ENCODE assay signal across 23 mouse cellular contexts in genomic region chr8:77055492-77056021, GRCm38 (mm10).
DNase-seq lines count a peak whose midpoint lies in the region; ATAC-seq and TF ChIP-seq lines count a peak whose summit lies in the region.
"Had no signal": no experiment of that assay in that cellular context is flagged by ENCODE, and none has a peak within 500 bp of the region (broad histone marks: within the 10 kb centered on the region; RNA-seq: fewer than 3 reads in every experiment).

No protein-coding gene starts in this region.

- WGBS in hindbrain, embryonic 14.5 days, result 95% methylated on average over 3 of the region's 3 CpGs
- WGBS in hindbrain, embryonic 11.5 days, result 98% methylated on average over 3 of the region's 3 CpGs
- 85% methylated on average over 3 of the region's 3 CpGs for WGBS in intestine, embryonic 15.5 days
- WGBS in small intestine, adult 2 months, result 63% methylated on average over 3 of the region's 3 CpGs
- WGBS in forebrain, embryonic 12.5 days, result 95% methylated on average over 3 of the region's 3 CpGs

- no peak overlapping the region for H3K4me2 ChIP-seq in hindbrain, embryonic 14.5 days (replicated peaks)
- no peak overlapping the region for H3K4me2 ChIP-seq in hindbrain, embryonic 11.5 days (replicated peaks; ENCODE audit: low read depth, low read length)
- H3K4me2 ChIP-seq in intestine, embryonic 15.5 days (replicated peaks), result no peak overlapping the region
- no peak overlapping the region for H3K4me2 ChIP-seq in forebrain, embryonic 12.5 days
- H3K4me2 ChIP-seq: heart, embryonic 11.5 days; hindbrain, embryonic 13.5 days had no signal

- no peaks in the 10 kb centered on the region for H3K27me3 ChIP-seq in hindbrain, embryonic 14.5 days (ENCODE audit: control insufficient read depth, insufficient read depth, low read length)
- no peaks in the 10 kb centered on the region for H3K27me3 ChIP-seq in hindbrain, embryonic 11.5 days (ENCODE audit: control insufficient read depth, insufficient read depth, low read length)
- no peaks in the 10 kb centered on the region for H3K27me3 ChIP-seq in intestine, embryonic 15.5 days (replicated peaks)
- H3K27me3 ChIP-seq in small intestine, adult 2 months (ENCODE audit: control insufficient read depth, insufficient read depth, low read length), result no peaks in the 10 kb centered on the region
- no peaks in the 10 kb centered on the region for H3K27me3 ChIP-seq in forebrain, embryonic 12.5 days
- H3K27me3 ChIP-seq: hindbrain, embryonic 13.5 days had no signal

- H3K4me1 ChIP-seq in hindbrain, embryonic 14.5 days (replicated peaks; ENCODE audit: control insufficient read depth, insufficient read depth, low read length), result no peaks in the 10 kb centered on the region
- no peaks in the 10 kb centered on the region for H3K4me1 ChIP-seq in hindbrain, embryonic 11.5 days (replicated peaks; ENCODE audit: control insufficient read depth, insufficient read depth, low read length)
- no peaks in the 10 kb centered on the region for H3K4me1 ChIP-seq in intestine, embryonic 15.5 days (replicated peaks)
- peaks cover 14% of the 10 kb centered on the region for H3K4me1 ChIP-seq in small intestine, adult 2 months (ENCODE audit: control insufficient read depth, insufficient read depth, insufficient read length, low read length)
- no peaks in the 10 kb centered on the region for H3K4me1 ChIP-seq in forebrain, embryonic 12.5 days
- H3K4me1 ChIP-seq: forebrain, embryonic 10.5 days; hindbrain, embryonic 13.5 days had no signal

- H3K9ac ChIP-seq in hindbrain, embryonic 14.5 days, result no peak overlapping the region
- no peak overlapping the region for H3K9ac ChIP-seq in hindbrain, embryonic 11.5 days (ENCODE audit: low read depth, low read length)
- no peak overlapping the region for H3K9ac ChIP-seq in intestine, embryonic 15.5 days
- H3K9ac ChIP-seq in forebrain, embryonic 12.5 days, result no peak overlapping the region
- H3K9ac ChIP-seq: forebrain, postnatal 0 days; hindbrain, embryonic 13.5 days had no signal

- no peaks in the 10 kb centered on the region for H3K36me3 ChIP-seq in hindbrain, embryonic 14.5 days (replicated peaks; ENCODE audit: control insufficient read depth, insufficient read depth)
- H3K36me3 ChIP-seq in hindbrain, embryonic 11.5 days (ENCODE audit: control insufficient read depth, insufficient read depth, low read length), result no peaks in the 10 kb centered on the region
- H3K36me3 ChIP-seq in intestine, embryonic 15.5 days, result no peaks in the 10 kb centered on the region
- H3K36me3 ChIP-seq in small intestine, adult 2 months (ENCODE audit: control insufficient read depth, insufficient read depth, low read length), result no peaks in the 10 kb centered on the region
- no peaks in the 10 kb centered on the region for H3K36me3 ChIP-seq in forebrain, embryonic 12.5 days (replicated peaks)
- H3K36me3 ChIP-seq: forebrain, embryonic 10.5 days; hindbrain, embryonic 13.5 days had no signal

- DNase-seq in hindbrain, embryonic 14.5 days (ENCODE audit: low spot score), result peak; percentile 7
- DNase-seq in hindbrain, embryonic 11.5 days (ENCODE audit: low spot score), result no peak
- DNase-seq in testis, postnatal 14 days (ENCODE audit: low spot score), result no peak
- DNase-seq: adrenal gland, adult 2 months; adrenal gland, postnatal 14 days; cerebellum, adult 11-12 months; cerebellum, adult 8-10 months; cerebellum, postnatal 10 days; cerebellum, postnatal 36 days; forebrain, postnatal 0 days; gastrocnemius, adult 2 months; gastrocnemius, postnatal 14 days; kidney, adult 18-20 months had no signal

- no peaks in the 10 kb centered on the region for H3K9me3 ChIP-seq in hindbrain, embryonic 14.5 days (ENCODE audit: control insufficient read depth, low read length)
- no peaks in the 10 kb centered on the region for H3K9me3 ChIP-seq in hindbrain, embryonic 11.5 days (ENCODE audit: control insufficient read depth, low read length)
- no peaks in the 10 kb centered on the region for H3K9me3 ChIP-seq in intestine, embryonic 15.5 days
- no peaks in the 10 kb centered on the region for H3K9me3 ChIP-seq in forebrain, embryonic 12.5 days
- H3K9me3 ChIP-seq: forebrain, embryonic 10.5 days; hindbrain, embryonic 13.5 days had no signal

- no peak overlapping the region for H3K27ac ChIP-seq in hindbrain, embryonic 14.5 days
- H3K27ac ChIP-seq in hindbrain, embryonic 11.5 days (ENCODE audit: low read depth, low read length), result no peak overlapping the region
- H3K27ac ChIP-seq in intestine, embryonic 15.5 days, result no peak overlapping the region
- H3K27ac ChIP-seq in small intestine, adult 2 months (ENCODE audit: insufficient read depth, low read depth, low read length), result peak overlapping the region; percentile 82
- H3K27ac ChIP-seq in forebrain, embryonic 12.5 days, result no peak overlapping the region
- H3K27ac ChIP-seq: forebrain, embryonic 10.5 days; gastrocnemius, adult 2 months; hindbrain, embryonic 13.5 days; hindbrain, postnatal 0 days had no signal

- no peak for ATAC-seq in hindbrain, embryonic 14.5 days (ENCODE audit: low FRiP score)
- no peak for ATAC-seq in hindbrain, embryonic 11.5 days (ENCODE audit: low FRiP score)
- ATAC-seq in intestine, embryonic 15.5 days, result peak; percentile 71
- ATAC-seq in forebrain, embryonic 12.5 days (ENCODE audit: low FRiP score), result no peak
- ATAC-seq: CD4-positive, CD25-positive, alpha-beta regulatory T cell, adult 4 months; forebrain, embryonic 14.5 days; forebrain, postnatal 0 days; hindbrain, postnatal 0 days; inflammation-experienced regulatory T-cells, adult 6 months had no signal

- TF ChIP-seq CTCF in small intestine, adult 2 months (IDR thresholded peaks at IDR 0.05; ENCODE audit: extremely low read depth, insufficient read length, insufficient replicate concordance, low read depth, low read length), result no peak

- no peak overlapping the region for H3K4me3 ChIP-seq in hindbrain, embryonic 14.5 days (replicated peaks; ENCODE audit: low read length)
- H3K4me3 ChIP-seq in hindbrain, embryonic 11.5 days (ENCODE audit: low read depth, low read length), result no peak overlapping the region
- no peak overlapping the region for H3K4me3 ChIP-seq in intestine, embryonic 15.5 days (replicated peaks)
- no peak overlapping the region for H3K4me3 ChIP-seq in small intestine, adult 2 months (ENCODE audit: low read depth, low read length)
- H3K4me3 ChIP-seq in forebrain, embryonic 12.5 days (replicated peaks), result no peak overlapping the region
- H3K4me3 ChIP-seq: forebrain, embryonic 10.5 days; gastrocnemius, adult 2 months; hindbrain, embryonic 13.5 days had no signal

- TF ChIP-seq POLR2A in small intestine, adult 2 months (IDR thresholded peaks at IDR 0.05; ENCODE audit: low read depth, low read length), result no peak
